ENCODE assay signal across 10 mouse cellular contexts in the genomic region with DNA sequence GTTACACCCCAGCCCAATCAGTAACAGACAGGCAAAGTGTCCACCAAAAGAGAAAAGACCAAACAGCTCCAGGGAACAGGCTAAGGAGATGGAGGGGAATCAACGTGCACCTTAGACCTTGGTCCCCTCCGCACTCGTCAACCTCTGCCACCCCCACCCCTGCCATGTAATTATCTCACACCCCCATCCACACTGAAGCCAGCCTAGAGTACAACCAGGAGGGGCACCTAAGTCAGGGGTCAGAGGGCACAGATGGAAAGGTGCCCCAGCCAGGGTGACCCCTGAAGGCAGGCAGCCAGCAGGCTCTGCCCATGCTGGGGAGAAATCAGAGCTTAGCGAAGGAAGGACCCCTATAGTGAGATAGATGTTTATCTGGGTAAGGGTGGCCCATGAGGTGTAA. TPM values are rescaled to one million over a fixed set of nuclear protein-coding genes. Genes with fewer than 3 reads are reported as not detected.
DNase-seq lines count a peak whose midpoint lies in the region; ATAC-seq lines count a peak whose summit lies in the region.
"Had no signal": no experiment of that assay in that cellular context is flagged by ENCODE, and none has a peak within 500 bp of the region (broad histone marks: within the 10 kb centered on the region; RNA-seq: fewer than 3 reads in every experiment).

No protein-coding gene starts in this region.

- H3K4me2 ChIP-seq in heart, embryonic 11.5 days = peak overlapping the region; percentile 51
- no peak overlapping the region for H3K4me2 ChIP-seq in intestine, embryonic 15.5 days (replicated peaks)

- H3K27me3 ChIP-seq in heart, embryonic 11.5 days (ENCODE audit: control insufficient read depth, insufficient read depth, low read length) = no peaks in the 10 kb centered on the region
- H3K27me3 ChIP-seq in intestine, embryonic 15.5 days (replicated peaks) = no peaks in the 10 kb centered on the region

- H3K9me3 ChIP-seq in heart, embryonic 11.5 days (replicated peaks; ENCODE audit: control insufficient read depth, low read length) = no peaks in the 10 kb centered on the region
- H3K9me3 ChIP-seq in intestine, embryonic 15.5 days = no peaks in the 10 kb centered on the region

- peaks cover 5% of the 10 kb centered on the region for H3K36me3 ChIP-seq in heart, embryonic 11.5 days (ENCODE audit: control insufficient read depth, insufficient read depth, low read length)
- peaks cover 13% of the 10 kb centered on the region for H3K36me3 ChIP-seq in intestine, embryonic 15.5 days

- intact Hi-C loops in heart, postnatal 14 days (cut with DNase I) = no loop called here

- peak overlapping the region; percentile 36; the same call in 1 of the 2 replicates for H3K9ac ChIP-seq in heart, embryonic 11.5 days (ENCODE audit: low read depth, low read length)
- no peak overlapping the region for H3K9ac ChIP-seq in intestine, embryonic 15.5 days
- H3K9ac ChIP-seq: forebrain, postnatal 0 days had no signal

- peaks cover 65% of the 10 kb centered on the region for H3K4me1 ChIP-seq in heart, embryonic 11.5 days (ENCODE audit: control insufficient read depth, insufficient read depth, low read length)
- peaks cover 35% of the 10 kb centered on the region for H3K4me1 ChIP-seq in intestine, embryonic 15.5 days (replicated peaks)

- no peak for DNase-seq in heart, postnatal 14 days
- DNase-seq in testis, postnatal 10 days (ENCODE audit: low spot score) = peak; percentile 41
- DNase-seq in testis, postnatal 14 days (ENCODE audit: low spot score) = no peak
- no peak for DNase-seq in embryo, embryonic 10 days (ENCODE audit: low spot score)
- DNase-seq in urinary bladder, postnatal 4 days (ENCODE audit: low spot score in 2 of 2) = no peak
- no peak for DNase-seq in adipocyte (ENCODE audit: low spot score)
- DNase-seq: forebrain, postnatal 0 days had no signal

- WGBS in heart, embryonic 11.5 days (ENCODE audit: insufficient replicate concordance) = 56% methylated on average over 4 of the region's 4 CpGs
- WGBS in intestine, embryonic 15.5 days = 69% methylated on average over 4 of the region's 4 CpGs

- peak overlapping the region; percentile 91 for H3K27ac ChIP-seq in heart, embryonic 11.5 days (ENCODE audit: low read depth, low read length)
- 0 out of 2 replicates have a peak overlapping the region, but pooled peaks have one; percentile 13 for H3K27ac ChIP-seq in intestine, embryonic 15.5 days

- ATAC-seq in heart, embryonic 11.5 days (replicated peaks; ENCODE audit: insufficient number of reproducible peaks, low FRiP score, low TSS enrichment) = no peak
- ATAC-seq in intestine, embryonic 15.5 days = peak; percentile 2; the same call in 1 of the 2 replicates

- H3K4me3 ChIP-seq in heart, embryonic 11.5 days (ENCODE audit: low read depth, low read length) = no peak overlapping the region
- no peak overlapping the region for H3K4me3 ChIP-seq in intestine, embryonic 15.5 days (replicated peaks)

RNA-seq across cellular contexts. Expression of a gene that starts 10.4 kb away (rescaled TPM):
- polyA plus RNA-seq in heart, embryonic 11.5 days (2014; fragmentation: Nextera tagmentation; extraction: Ambion mirVana) = 546 and 556 TPM in 2 replicates
- 100 to 1,000 TPM; 675 to 683 TPM for total RNA-seq in heart, postnatal 14 days (2021)
- polyA plus RNA-seq in intestine, embryonic 15.5 days (2015; fragmentation: Nextera tagmentation; extraction: Ambion mirVana) = 370 and 398 TPM in 2 replicates

RNA-seq across cellular contexts. Expression of a gene that starts 30.9 kb away (rescaled TPM):
- 531 and 534 TPM in 2 replicates for polyA plus RNA-seq in heart, embryonic 11.5 days (2014; fragmentation: Nextera tagmentation; extraction: Ambion mirVana)
- total RNA-seq in heart, postnatal 14 days (2021) = 100 to 1,000 TPM; 184 to 210 TPM
- 610 and 639 TPM in 2 replicates for polyA plus RNA-seq in intestine, embryonic 15.5 days (2015; fragmentation: Nextera tagmentation; extraction: Ambion mirVana)

RNA-seq across cellular contexts. Expression of a gene that starts 31.1 kb away (rescaled TPM):
- 51.2 and 51.5 TPM in 2 replicates for polyA plus RNA-seq in heart, embryonic 11.5 days (2014; fragmentation: Nextera tagmentation; extraction: Ambion mirVana)
- 10 to 100 TPM; 13.9 to 18.2 TPM for total RNA-seq in heart, postnatal 14 days (2021)
- 47.0 and 48.2 TPM in 2 replicates for polyA plus RNA-seq in intestine, embryonic 15.5 days (2015; fragmentation: Nextera tagmentation; extraction: Ambion mirVana)

RNA-seq across cellular contexts. Expression of a gene that starts 41.3 kb away (rescaled TPM):
- polyA plus RNA-seq in heart, embryonic 11.5 days (2014; fragmentation: Nextera tagmentation; extraction: Ambion mirVana) = 0.08 TPM in 1 of 2 replicates, not detected in the other
- not detected for total RNA-seq in heart, postnatal 14 days (2021)
- polyA plus RNA-seq in intestine, embryonic 15.5 days (2015; fragmentation: Nextera tagmentation; extraction: Ambion mirVana) = not detected in 2 replicates
- total RNA-seq: forebrain, postnatal 0 days; megakaryocyte-erythroid progenitor cell, adult 5-6 weeks had no signal
- polyA plus RNA-seq: forebrain, postnatal 0 days had no signal
